Mouse (Mus musculus) forelimb bud, embryonic 11.5 days (tissue): ENCODE data around the gene Cchcr1.

ENCODE experiments used
- DNase-seq: peaks from one replicate; pipeline ENCODE4 v3.0.0-alpha.2; 2012; ENCODE audit warnings: low read depth, low spot score

Gene Cchcr1

DNA sequence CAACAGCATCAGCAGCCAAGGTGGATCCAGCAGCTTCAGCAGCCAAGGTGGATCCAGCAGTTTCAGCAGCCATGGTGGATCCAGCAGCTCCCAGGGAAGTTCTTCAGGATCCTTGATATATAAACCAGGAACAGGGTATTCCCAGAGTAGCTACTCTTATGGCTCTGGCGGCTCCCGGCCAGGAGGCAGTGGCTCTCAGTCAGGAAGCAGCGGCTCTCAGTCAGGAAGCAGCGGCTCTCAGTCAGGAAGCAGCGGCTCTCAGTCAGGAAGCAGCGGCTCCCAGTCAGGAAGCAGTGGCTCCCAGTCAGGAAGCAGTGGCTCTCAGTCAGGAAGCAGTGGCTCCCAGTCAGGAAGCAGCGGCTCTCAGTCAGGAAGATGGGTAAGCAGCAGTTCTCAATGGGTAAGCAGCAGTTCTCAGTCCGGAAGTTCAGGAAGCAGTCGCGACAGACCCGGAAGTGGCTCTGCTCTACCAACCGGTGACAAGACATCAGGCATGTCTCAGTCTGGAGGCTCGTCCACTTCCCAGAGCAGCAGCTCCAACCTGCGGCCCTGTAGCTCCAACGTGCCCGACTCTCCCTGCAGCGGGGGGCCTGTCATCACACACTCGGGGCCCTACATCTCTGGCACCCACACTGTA, 38.0 kb downstream of the Cchcr1 start:
- DNase-seq, result no peak

- DNase-seq, result no peak
Measured at GRCm38 (mm10) chr17:35556186-35556765, 39.4 kb downstream of the Cchcr1 start.

DNA sequence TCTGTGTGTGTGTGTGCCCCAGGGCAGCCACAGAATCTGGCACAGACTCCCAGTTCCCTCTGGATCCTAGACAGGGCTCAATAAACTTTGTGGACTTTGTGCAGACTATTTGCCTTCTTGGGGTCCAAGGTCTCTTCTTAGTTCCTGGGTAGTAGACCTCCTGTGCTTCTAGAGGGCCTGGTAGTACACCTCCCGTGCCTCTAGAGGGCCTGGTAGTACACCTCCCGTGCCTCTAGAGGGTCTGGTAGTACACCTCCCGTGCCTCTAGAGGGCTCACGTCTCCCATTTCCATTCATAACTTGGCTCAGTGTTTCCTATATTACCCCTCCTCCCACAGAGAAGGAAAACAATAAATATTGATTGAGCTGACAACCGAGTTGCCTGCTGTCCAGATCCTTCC, 39.9 kb downstream of the Cchcr1 start:
- DNase-seq, result peak; percentile 30

DNA sequence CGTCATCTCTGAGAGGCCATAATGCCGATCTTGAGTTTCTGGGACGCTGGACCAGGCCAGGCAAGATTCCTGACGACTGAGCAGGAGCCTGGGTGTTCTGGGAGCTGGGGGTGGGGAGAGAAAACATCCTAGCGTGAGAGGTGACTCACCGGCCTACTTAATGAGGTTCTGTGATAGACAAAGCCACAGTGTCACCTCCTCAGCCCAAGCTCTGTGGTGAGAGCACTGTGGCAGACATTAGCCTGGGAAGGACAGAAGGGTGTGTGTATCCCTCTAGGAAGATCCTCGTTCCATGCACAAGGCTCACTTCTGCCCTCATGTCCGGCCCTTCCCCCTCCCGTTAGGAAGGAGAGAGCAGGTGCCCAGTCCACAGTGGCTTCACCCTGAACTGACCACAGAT, 40.5 kb downstream of the Cchcr1 start:
- no peak for DNase-seq

GRCm38 (mm10) chr17:35558216-35558615, 41.3 kb downstream of the Cchcr1 start:
- DNase-seq, result no peak

DNA sequence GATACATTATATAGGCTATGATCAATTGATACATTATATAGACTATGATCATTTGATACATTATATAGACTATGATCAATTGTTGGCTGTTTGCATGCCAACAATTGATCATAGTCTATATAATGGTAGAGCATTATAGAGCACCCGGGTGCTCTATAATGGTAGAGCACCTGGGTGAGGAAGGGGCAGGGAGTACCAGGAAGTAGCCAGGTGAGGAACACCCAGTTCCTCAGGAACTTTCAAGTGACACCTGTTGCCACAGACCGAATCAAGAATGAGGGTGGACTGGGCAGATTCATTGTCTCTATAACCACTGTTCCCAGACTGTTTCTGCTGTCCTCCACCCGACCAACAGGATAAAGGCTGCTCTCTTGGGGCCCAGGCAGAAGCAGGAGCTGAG, 50.2 kb downstream of the Cchcr1 start, which contains the start of gene 2300002M23Rik:
TSS of gene 2300002M23Rik (plus strand) at position 301 of the 400 bp plus-strand sequence.
- no peak for DNase-seq

DNA sequence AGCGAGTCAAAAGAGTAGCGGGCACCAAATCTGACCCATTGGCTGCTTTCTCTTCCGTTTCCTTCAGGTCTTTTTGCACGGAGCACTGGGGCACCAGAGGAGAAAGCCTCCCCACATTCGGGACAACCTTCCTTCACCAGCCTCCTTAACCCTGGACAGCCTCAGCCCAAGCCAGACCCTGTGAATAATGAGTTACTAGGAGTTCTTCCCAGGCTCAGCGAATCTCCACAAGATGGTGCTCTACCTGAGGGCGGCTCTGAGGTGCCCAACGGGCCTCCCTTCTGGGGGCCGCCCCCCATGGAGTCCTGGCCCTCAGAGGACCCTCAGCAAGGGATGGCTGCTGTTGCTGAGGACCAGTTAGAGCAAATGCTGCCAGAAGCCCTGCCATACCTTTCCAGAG, 50.9 kb downstream of the Cchcr1 start:
- no peak for DNase-seq

GRCm38 (mm10) chr17:35569091-35569944, 52.4 kb downstream of the Cchcr1 start:
- no peak for DNase-seq

DNA sequence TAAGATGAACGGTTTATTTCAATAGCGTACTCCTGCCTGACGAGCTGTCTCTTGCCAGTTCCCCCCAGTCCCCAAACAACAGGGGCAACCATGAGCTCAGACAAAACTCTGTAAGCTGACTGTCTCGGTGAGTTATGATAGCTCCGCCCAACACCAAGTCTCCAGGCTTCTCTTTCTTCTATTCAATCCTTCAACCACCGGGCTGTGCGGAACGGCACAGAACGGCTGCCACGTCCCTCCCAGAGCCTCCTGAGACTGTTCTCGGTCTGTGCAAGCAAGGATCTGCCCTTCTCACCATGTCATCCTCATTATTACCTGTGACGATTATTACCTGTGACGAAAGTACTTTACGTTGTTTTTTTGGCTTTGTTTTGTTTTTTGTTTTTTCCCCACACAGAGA, 53.9 kb downstream of the Cchcr1 start:
- DNase-seq, result no peak

- DNase-seq, result no peak
Measured at GRCm38 (mm10) chr17:35571477-35571876, 54.6 kb downstream of the Cchcr1 start.

DNA sequence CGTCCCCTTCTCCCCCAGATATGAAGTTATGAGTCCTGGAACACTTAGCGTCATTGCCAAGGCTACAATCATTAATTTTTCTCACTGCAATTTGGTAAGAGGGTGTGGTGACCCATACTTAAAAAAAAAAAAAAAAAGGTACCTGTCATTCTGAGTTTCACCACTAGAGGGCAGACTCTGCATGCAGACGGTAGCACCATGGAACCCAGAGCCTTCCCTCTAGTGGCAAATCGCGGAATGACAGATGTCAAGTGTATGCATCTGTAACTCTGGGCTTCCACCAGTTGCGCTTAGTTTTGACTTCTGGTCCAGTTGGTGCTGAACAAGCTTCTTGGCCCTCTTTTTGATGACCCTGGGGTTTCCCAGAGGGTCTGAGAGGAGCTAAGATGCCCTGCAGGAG, 61.3 kb downstream of the Cchcr1 start:
- peak; percentile 94 for DNase-seq
